Mouse (Mus musculus): ENCODE measurements around the gene Tgfbr2.

The Tgfbr2 gene

DNA sequence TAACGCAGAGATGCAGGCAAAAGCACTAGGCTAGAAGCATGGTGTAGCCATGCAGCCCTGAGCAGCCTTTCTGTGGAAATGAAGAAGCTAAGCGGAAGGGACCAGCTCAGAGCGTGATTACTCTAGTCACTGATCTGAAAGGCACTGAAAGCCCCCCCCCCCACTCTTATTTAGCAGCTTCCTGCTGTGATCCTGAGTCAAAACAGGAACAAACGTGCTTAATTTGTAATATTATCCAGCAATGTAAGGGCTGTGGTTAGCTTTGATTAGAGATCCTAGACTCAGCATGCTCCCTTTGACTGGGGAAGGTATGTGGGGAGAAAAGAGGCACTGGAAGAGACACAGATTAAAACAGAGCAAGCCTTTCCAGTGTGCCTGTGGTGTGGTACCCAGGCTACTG, 48.7 kb downstream of the Tgfbr2 start:
- H3K27me3 ChIP-seq (ENCODE audit: control insufficient read depth, insufficient read depth, low read length, poor library complexity, severe bottlenecking): no peaks in the 10 kb centered on the region
- DNase-seq (ENCODE audit: low read depth, low spot score): no peak
- H3K36me3 ChIP-seq (ENCODE audit: control insufficient read depth, insufficient read depth, low read length, poor library complexity, severe bottlenecking): peaks cover 19% of the 10 kb centered on the region

DNA sequence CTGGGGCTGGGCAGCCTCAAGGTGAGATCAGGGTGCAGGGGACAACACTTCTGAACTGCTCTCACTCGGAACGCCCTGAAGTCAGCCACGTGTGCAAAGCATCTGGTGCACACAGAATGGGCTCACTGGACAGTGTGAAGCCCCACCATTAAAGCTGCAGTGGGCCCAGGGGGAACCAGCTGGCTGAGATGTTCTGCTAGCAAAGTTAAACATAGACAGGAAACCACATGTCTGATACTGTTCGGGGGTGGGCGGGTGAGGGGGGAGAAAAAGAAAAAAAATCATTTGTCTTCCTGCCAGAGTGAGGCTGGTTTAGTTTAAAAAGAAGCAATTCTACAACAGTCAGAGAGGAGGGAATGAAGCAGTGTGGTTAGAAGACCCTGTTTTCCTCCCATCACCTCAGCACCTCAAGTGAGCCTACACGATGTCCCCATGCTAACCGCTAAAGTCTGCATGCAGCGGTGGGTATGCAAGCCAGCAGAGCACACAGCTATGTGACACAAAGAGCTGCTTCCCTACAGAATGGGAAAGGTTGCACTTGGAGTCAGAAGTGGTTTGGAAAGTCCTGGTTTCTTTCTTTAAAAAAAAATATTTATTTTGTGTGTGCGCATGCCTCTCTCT, 52.1 kb downstream of the Tgfbr2 start:
- Histone ChIP-seq H3K27me3 (ENCODE audit: control insufficient read depth, insufficient read depth, low read length, poor library complexity, severe bottlenecking) (no peaks in the 10 kb centered on the region), H3K36me3 (ENCODE audit: control insufficient read depth, insufficient read depth, low read length, poor library complexity, severe bottlenecking) (peaks cover 20% of the 10 kb centered on the region)
- peak; percentile 64 for DNase-seq (ENCODE audit: low read depth, low spot score)

DNA sequence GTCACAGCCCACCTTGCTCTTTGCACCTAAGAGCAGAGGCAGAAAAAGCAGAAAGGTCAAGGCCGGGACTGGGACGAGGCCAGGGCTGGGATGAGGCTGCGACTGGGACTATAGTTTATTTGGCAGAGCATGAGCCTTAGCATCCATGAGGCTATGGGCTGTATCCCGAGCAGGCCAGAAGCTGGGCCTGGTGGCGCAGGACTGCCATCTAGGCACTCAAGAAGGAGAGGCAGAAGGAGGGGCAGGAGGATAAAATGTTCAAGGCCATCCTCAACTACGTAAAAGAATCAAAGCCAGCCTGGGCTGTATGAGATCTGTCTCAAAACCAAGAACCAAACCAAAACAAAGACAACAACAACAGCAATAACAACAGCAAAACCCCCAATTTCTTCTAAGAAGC, 52.6 kb downstream of the Tgfbr2 start:
- DNase-seq (ENCODE audit: low read depth, low spot score): no peak
- no peaks in the 10 kb centered on the region for H3K27me3 ChIP-seq (ENCODE audit: control insufficient read depth, insufficient read depth, low read length, poor library complexity, severe bottlenecking)
- peaks cover 19% of the 10 kb centered on the region for H3K36me3 ChIP-seq (ENCODE audit: control insufficient read depth, insufficient read depth, low read length, poor library complexity, severe bottlenecking)

DNA sequence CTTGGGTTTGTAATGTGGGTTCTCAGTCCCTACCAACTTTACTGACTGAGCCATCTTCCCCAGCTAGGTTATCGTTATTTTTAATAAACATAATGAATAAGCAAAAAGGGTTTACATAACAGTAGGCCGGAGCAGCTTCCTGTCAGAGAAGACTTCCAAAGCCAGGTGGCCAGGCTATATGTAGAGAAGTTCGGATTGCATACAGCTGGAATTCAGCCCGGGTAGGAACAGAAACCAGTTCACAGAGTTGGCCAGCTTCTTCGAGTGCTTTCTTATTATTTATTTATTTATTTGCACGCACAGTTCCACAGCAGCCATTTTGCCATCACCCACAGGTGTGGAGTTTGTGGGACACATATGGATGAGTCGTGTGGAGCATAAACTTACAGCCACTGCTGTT, 53.7 kb downstream of the Tgfbr2 start:
- peaks cover 21% of the 10 kb centered on the region for H3K36me3 ChIP-seq (ENCODE audit: control insufficient read depth, insufficient read depth, low read length, poor library complexity, severe bottlenecking)
- H3K27me3 ChIP-seq (ENCODE audit: control insufficient read depth, insufficient read depth, low read length, poor library complexity, severe bottlenecking): no peaks in the 10 kb centered on the region
- no peak for DNase-seq (ENCODE audit: low read depth, low spot score)

DNA sequence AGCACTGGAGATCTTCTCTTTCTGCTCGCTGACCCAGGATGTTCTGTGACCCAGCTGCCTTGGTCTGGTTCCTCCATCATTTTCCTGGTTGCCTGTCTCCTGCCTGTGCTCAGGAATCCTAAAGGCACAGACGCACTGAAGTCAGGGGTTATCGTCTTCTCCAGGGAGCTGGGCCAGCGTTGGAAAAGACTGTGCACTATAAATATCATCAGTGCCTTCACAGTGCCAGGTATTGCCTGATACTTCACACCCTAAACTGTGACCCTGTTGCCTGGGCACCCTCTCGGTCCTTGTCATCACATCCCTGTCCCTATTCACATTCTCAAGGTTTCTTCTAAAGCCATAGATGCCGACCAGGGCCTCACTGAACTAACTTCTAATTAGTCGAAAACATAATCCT, 55.2 kb downstream of the Tgfbr2 start:
- Histone ChIP-seq H3K27me3 (ENCODE audit: control insufficient read depth, insufficient read depth, low read length, poor library complexity, severe bottlenecking) (no peaks in the 10 kb centered on the region), H3K36me3 (ENCODE audit: control insufficient read depth, insufficient read depth, low read length, poor library complexity, severe bottlenecking) (peaks cover 18% of the 10 kb centered on the region)
- DNase-seq (ENCODE audit: low read depth, low spot score): no peak

DNA sequence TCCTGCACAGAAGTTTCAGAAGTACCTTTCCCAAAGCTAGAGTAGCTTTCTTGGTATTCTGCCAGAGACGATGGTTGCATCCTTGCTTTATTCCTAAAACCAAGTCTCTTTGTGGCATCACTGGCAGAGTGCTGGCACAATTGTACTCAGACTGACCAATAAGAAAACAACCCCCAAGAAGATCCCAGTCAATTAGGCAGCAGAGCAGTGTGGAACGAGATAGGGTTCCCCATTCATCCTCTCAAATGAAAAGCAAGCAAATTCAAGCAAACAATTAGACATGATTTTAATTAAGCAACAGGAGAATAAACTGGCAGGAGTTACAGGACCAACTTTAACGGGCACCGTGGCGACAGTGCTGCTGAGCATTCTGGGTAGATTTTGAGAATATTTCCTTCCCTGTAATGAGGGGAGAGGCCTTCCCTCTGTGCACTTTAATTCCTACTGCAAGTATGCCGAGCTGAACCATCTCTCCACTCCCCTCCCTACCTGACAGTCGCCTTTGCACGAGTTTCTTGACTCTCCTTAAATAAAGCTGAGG, 56.8 kb downstream of the Tgfbr2 start:
- DNase-seq (ENCODE audit: low read depth, low spot score): no peak
- Histone ChIP-seq H3K36me3 (ENCODE audit: control insufficient read depth, insufficient read depth, low read length, poor library complexity, severe bottlenecking) (peaks cover 17% of the 10 kb centered on the region), H3K27me3 (ENCODE audit: control insufficient read depth, insufficient read depth, low read length, poor library complexity, severe bottlenecking) (no peaks in the 10 kb centered on the region)

DNA sequence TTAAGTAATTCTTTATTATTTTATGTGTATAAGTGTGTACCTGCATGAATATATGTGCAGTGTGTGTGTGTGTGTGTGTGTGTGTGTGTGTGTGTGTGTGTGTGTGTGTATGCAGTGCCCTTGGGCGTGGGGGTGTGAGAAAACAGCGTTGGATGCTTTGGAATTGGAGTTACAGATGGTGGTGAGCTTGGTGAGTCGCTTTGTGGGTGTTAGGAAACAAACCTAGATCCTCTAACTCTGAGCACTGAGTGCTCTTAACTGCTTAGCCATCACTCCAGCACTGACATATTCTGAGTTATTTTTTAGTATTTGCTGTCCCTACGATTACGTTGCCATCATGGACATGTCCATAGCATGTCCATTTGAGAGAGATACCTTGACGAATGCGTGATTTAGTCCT, 59.3 kb downstream of the Tgfbr2 start:
- H3K36me3 ChIP-seq (ENCODE audit: control insufficient read depth, insufficient read depth, low read length, poor library complexity, severe bottlenecking): peaks cover 19% of the 10 kb centered on the region
- no peak for DNase-seq (ENCODE audit: low read depth, low spot score)
- no peaks in the 10 kb centered on the region for H3K27me3 ChIP-seq (ENCODE audit: control insufficient read depth, insufficient read depth, low read length, poor library complexity, severe bottlenecking)

DNA sequence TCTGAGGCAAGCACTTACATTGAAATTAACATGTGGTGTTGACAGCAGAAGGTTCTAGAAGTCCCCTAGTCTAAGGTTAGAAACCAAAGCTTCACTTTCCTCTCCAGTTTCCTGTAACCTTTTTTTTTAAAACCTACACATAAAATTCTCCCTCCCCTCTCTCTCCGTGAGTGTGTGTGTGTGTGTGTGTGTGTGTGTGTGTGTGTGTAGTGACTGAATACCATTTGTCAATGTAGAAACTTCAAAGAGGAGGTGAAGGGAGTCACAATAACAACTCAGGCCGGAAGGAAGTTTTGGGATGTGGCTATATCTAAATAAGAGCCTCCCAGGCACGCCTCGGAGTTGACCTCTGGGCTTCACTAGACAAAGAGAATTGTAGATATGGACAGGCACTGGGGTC, 60.8 kb downstream of the Tgfbr2 start:
- Histone ChIP-seq H3K27me3 (ENCODE audit: control insufficient read depth, insufficient read depth, low read length, poor library complexity, severe bottlenecking) (no peaks in the 10 kb centered on the region), H3K36me3 (ENCODE audit: control insufficient read depth, insufficient read depth, low read length, poor library complexity, severe bottlenecking) (peaks cover 25% of the 10 kb centered on the region)
- DNase-seq (ENCODE audit: low read depth, low spot score): peak; percentile 63

DNA sequence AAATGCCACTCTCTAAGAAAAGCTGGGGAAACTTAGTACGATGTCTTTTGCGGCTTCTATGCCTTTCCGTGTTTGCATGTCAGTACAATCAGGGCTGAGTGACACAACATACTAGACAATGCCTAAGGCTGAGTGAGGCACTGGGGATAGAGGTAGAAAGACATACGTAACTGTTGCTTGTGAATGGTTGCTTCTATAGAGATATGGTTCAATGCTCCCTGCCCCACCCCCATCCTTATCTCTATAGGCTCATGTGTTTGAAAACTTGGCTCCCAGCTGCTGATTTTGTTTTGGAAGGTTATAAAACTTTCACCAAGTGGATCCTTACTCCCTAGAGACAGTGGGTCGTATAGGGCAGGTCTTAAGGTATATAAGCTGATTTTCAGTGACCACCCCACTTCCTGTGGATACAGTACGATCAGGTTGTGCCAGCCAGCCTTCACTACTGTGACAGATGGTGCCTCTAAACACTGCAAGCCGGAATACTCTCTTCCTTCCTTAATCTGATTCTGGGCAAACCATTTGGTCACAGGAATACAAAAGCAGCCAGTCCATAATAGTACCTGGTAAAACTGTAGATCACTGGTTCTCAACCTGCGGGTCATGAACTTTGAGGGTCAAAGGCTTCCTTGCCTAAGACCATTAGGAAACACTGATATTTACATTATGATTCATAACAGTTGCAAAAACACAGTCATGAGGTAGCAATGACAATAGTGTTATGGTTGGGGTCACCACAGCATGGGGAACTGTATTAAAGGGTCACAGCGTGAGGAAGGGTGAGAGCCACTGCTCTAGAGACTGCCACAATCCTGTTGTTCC, 63.8 kb downstream of the Tgfbr2 start:
- Histone ChIP-seq H3K27me3 (ENCODE audit: control insufficient read depth, insufficient read depth, low read length, poor library complexity, severe bottlenecking) (no peaks in the 10 kb centered on the region), H3K36me3 (ENCODE audit: control insufficient read depth, insufficient read depth, low read length, poor library complexity, severe bottlenecking) (peaks cover 36% of the 10 kb centered on the region)
- DNase-seq (ENCODE audit: low read depth, low spot score): no peak

DNA sequence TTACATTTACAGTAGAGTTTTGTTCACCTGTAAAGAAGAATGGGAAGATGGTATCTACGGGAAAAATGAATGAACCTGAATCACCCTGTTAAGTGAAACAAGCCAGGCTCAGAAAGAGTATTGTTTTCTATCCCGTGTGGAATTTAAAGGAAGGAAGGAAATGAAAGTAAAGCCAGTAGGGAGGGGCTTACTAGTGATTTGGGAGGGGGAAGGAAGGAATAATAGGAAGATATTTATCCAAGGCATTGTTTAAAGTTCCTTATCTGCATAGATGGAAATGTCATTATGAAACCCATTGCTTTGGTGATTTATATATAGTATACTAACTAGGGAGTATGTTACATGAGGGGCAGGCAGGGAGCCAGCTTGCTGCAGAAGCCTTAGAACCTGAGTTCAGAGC, 66.4 kb downstream of the Tgfbr2 start:
- H3K36me3 ChIP-seq (ENCODE audit: control insufficient read depth, insufficient read depth, low read length, poor library complexity, severe bottlenecking): peaks cover 40% of the 10 kb centered on the region
- no peaks in the 10 kb centered on the region for H3K27me3 ChIP-seq (ENCODE audit: control insufficient read depth, insufficient read depth, low read length, poor library complexity, severe bottlenecking)

DNA sequence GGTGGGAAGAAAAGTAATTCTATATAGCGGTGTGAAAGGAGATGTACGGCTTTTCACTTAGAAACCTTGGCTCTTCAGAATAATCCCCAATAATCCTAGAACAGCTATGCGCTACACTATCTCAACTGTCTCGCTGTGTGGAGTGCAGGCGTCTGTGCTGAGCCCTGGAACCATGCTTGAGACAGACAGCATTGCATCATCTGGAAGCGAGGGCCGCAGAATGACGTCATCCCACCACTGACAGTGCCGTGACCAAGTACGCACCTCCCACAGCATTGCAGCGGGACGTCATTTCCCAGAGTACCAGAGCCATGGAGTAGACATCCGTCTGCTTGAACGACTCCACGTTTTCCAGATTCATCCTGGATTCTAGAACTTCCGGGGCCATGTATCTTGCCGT, 70.4 kb downstream of the Tgfbr2 start:
- no peaks in the 10 kb centered on the region for H3K27me3 ChIP-seq (ENCODE audit: control insufficient read depth, insufficient read depth, low read length, poor library complexity, severe bottlenecking)
- DNase-seq (ENCODE audit: low read depth, low spot score): no peak
- peaks cover 38% of the 10 kb centered on the region for H3K36me3 ChIP-seq (ENCODE audit: control insufficient read depth, insufficient read depth, low read length, poor library complexity, severe bottlenecking)

More for the DNA sequence above, 66.4 kb downstream of the Tgfbr2 start:
- DNase-seq (ENCODE audit: low read depth, low spot score): no peak

DNA sequence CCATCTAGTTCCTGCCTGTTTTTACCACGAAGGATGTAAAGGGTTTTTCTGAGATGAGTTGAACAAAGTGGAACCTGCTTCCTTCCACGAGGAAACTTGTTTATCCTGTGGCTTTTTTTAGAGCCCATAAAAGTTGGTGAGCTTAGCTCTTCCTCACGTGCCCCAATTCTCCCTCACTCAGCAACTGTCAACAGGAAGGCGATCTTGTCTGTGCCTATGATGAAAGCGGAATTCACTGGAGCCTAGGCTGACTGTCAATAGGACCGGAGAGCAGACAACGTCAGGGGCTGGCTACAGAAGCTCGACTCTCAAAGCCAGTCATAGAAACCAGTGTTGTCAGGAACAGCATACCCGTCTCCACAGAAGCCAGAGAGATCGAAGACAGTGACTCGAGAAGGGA, 73.3 kb downstream of the Tgfbr2 start:
- Histone ChIP-seq H3K36me3 (ENCODE audit: control insufficient read depth, insufficient read depth, low read length, poor library complexity, severe bottlenecking) (peaks cover 31% of the 10 kb centered on the region), H3K27me3 (ENCODE audit: control insufficient read depth, insufficient read depth, low read length, poor library complexity, severe bottlenecking) (no peaks in the 10 kb centered on the region)
- no peak for DNase-seq (ENCODE audit: low read depth, low spot score)

DNA sequence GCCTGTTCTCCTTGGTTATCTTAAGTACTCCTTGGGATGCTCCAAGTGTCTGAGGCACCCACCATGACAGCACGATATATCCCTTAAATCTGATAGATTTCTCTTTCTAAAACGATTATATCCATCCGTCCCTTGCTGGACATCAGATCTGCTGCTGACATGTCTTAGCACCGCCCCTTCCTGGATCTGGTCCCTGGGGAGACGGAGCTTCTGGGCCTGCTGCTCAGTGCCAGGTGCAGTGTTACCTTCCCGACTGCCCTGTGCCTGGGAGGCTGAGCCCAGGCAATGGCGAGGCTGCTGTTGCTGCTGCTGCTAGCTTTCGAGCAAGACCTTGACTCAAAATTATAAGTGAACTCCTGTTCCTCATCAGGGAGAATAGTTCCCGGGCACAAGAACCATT, 75.1 kb downstream of the Tgfbr2 start:
- peaks cover 26% of the 10 kb centered on the region for H3K36me3 ChIP-seq (ENCODE audit: control insufficient read depth, insufficient read depth, low read length, poor library complexity, severe bottlenecking)
- no peak for DNase-seq (ENCODE audit: low read depth, low spot score)
- no peaks in the 10 kb centered on the region for H3K27me3 ChIP-seq (ENCODE audit: control insufficient read depth, insufficient read depth, low read length, poor library complexity, severe bottlenecking)

DNA sequence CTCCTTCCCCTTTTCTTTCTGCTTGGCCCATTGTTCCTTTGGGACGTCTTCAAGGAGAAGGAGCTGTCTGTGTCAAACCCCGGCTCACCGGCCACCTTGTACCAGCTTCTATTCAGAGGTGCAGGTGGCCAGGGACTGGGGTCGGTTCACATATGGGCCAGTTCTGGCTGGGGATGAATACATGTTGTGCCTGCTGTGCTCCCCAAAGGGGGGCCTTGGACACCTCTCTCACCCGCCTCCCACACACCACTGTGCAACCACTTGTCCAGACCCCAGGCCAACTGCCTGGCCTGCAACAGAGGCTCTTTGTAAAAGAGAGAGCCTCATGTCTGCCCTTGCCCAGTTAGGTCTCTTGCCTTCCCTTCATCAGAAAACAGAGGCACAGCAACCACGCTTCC, 75.6 kb downstream of the Tgfbr2 start:
- H3K36me3 ChIP-seq (ENCODE audit: control insufficient read depth, insufficient read depth, low read length, poor library complexity, severe bottlenecking): peaks cover 25% of the 10 kb centered on the region
- no peak for DNase-seq (ENCODE audit: low read depth, low spot score)
- H3K27me3 ChIP-seq (ENCODE audit: control insufficient read depth, insufficient read depth, low read length, poor library complexity, severe bottlenecking): no peaks in the 10 kb centered on the region

DNA sequence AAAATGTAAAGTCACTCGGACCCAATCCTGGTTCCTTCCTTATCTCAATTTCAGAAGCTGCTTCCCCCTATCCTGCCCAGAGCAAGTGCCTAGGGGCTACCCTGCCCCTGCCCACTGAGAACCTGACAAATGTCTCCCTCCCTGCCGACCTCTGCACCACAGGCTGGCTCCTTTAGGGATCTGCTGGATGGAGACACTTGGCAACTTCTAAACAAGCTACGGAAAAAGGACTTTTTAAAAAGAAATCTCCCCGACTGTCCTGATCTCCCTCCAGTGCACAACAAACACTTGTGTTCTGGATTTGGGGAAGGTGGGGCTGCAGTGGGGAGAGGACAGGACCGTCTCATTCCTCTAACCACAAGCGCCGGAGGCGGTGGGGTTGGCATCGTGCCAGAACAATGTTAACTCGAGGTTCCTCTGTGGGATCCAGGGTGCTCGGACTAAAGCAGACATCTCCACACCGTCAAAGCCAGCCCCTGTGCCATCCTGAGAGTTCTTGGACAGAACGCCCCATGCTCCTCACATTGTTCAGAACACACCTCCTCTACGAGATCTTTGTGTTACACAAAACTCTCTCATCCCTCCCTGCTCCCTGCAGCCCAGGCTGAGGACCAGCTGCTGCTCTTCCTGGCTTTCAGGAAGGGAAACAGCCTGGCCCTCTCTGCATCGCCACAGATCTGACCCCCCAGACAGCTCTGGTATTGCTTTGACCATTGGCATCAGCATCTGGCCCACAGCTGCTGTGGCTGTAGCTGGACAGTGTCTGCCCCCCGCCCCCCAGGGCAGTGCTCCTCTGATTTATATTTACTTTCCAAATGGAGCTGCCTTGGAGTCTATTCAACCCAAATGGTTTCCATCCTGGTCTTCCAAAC, 76.2 kb downstream of the Tgfbr2 start:
- H3K36me3 ChIP-seq (ENCODE audit: control insufficient read depth, insufficient read depth, low read length, poor library complexity, severe bottlenecking): peaks cover 25% of the 10 kb centered on the region
- no peaks in the 10 kb centered on the region for H3K27me3 ChIP-seq (ENCODE audit: control insufficient read depth, insufficient read depth, low read length, poor library complexity, severe bottlenecking)
- DNase-seq (ENCODE audit: low read depth, low spot score): no peak

Measured in splenic B cell, adult 2 months (primary cell).